Mouse (Mus musculus) intestine, embryonic 16.5 days (tissue): Measurements from ENCODE around the gene Ficd. TPM values are rescaled to one million over a fixed set of nuclear protein-coding genes. Genes with fewer than 3 reads are reported as not detected.
A peak's percentile ranks its signal among the peaks of the same experiment; 100 is the strongest.
"Not testable (repeated sequence)": the region's sequence is repeated elsewhere in the genome, so short reads cannot be mapped to it uniquely, and the experiment has no call there.

Experiments used
- ATAC-seq: fragments of 200-750 bp; cut with Nextera tagmentation; 2 replicates; pipeline ENCODE4 v1.8.0; 2017; ENCODE audit warnings: moderate TSS enrichment, moderate library complexity
- H3K27ac ChIP-seq: fragments of 300-500 bp; sonication (generic); 2 replicates; pipeline ENCODE4 v1.5.1; 2014; ENCODE audit warnings: mild to moderate bottlenecking, low read length
- H3K27me3 ChIP-seq: fragments of 300-500 bp; sonication (generic); replicated peaks from 2 replicates; pipeline ENCODE4 v1.6.1; 2014; ENCODE audit warnings: low read length, control low read depth, mixed read lengths; ENCODE audit not compliant: control insufficient read depth, insufficient read depth
- H3K36me3 ChIP-seq: fragments of 300-500 bp; sonication (generic); 2 replicates; pipeline ENCODE4 v1.6.1; 2014; ENCODE audit warnings: low read length, control low read depth; ENCODE audit not compliant: control insufficient read depth, insufficient read depth
- H3K4me1 ChIP-seq: fragments of 300-500 bp; sonication (generic); 2 replicates; pipeline ENCODE4 v1.6.1; 2014; ENCODE audit warnings: low read length, control low read depth, mixed read lengths; ENCODE audit not compliant: control insufficient read depth, insufficient read depth
- H3K4me2 ChIP-seq: fragments of 300-500 bp; sonication (generic); 2 replicates; pipeline ENCODE4 v1.6.1; 2014; ENCODE audit warnings: low read depth, low read length, control low read depth
- H3K4me3 ChIP-seq: fragments of 300-500 bp; sonication (generic); 2 replicates; pipeline ENCODE4 v1.5.1; 2014; ENCODE audit warnings: mild to moderate bottlenecking, low read length
- H3K9ac ChIP-seq: fragments of 300-500 bp; sonication (generic); 2 replicates; pipeline ENCODE4 v1.6.1; 2014; ENCODE audit warnings: low read depth, low read length
- H3K9me3 ChIP-seq: fragments of 300-500 bp; sonication (generic); 2 replicates; pipeline ENCODE4 v1.6.1; 2016; ENCODE audit warnings: low read length, control low read depth; ENCODE audit not compliant: control insufficient read depth
- WGBS: fragments of 180-500 bp; shearing (Covaris S2); extraction: QIAGEN DNeasy Blood & Tissue Kit; methylation state at CpG from one replicate; pipeline ENCODE4 v1.1.7; 2014; 5-methylcytosine and 5-hydroxymethylcytosine counted together
- polyA plus RNA-seq: library from polyadenylated mRNA; unstranded; fragments of >200 nt; fragmentation: Nextera tagmentation; extraction: Ambion mirVana; gene quantifications from 2 replicates; pipeline ENCODE4 v1.2.1, GENCODE M21; 2015

Ficd gene
- polyA plus RNA-seq, 1 experiment from 2014 or later, result 5.6 TPM

GRCm38 (mm10) chr5:113768806-113769205 is 33.2 kb downstream of the Ficd start:
- H3K4me3 ChIP-seq, result no peak overlapping the region
- 92% methylated on average over 8 of the region's 8 CpGs for WGBS
- H3K27me3 ChIP-seq, result no peaks in the 10 kb centered on the region
- no peak overlapping the region for H3K27ac ChIP-seq
- no peak overlapping the region for H3K9ac ChIP-seq
- H3K9me3 ChIP-seq, result no peaks in the 10 kb centered on the region
- H3K4me2 ChIP-seq, result no peak overlapping the region
- ATAC-seq, result no peak
- H3K4me1 ChIP-seq, result peaks cover 31% of the 10 kb centered on the region
- peaks cover 8% of the 10 kb centered on the region for H3K36me3 ChIP-seq

- under 1% methylated on average over 89 of the region's 97 CpGs for WGBS
- H3K36me3 ChIP-seq, result peaks cover 14% of the 10 kb centered on the region
These were observed 35.9 kb downstream of the Ficd start for GRCm38 (mm10) chr5:113771213-113772162.

GRCm38 (mm10) chr5:113772450-113772895 is 36.9 kb downstream of the Ficd start, which contains the start of the genes Sart3 and Iscu:
Sart3 (minus strand) TSS chr5:113772510.
Iscu (plus strand) TSS chr5:113772748.
- peak within 1 kb of the TSS; percentile 99 for H3K27ac ChIP-seq
- ATAC-seq, result peak; percentile 87
- peak within 1 kb of the TSS; percentile 95 for H3K9ac ChIP-seq
- peaks cover 22% of the 10 kb centered on the region for H3K4me1 ChIP-seq
- H3K36me3 ChIP-seq, result peaks cover 17% of the 10 kb centered on the region
- peak within 1 kb of the TSS; percentile 99 for H3K4me3 ChIP-seq
- WGBS, result under 1% methylated on average over 49 of the region's 49 CpGs
- no peaks in the 10 kb centered on the region for H3K9me3 ChIP-seq
- H3K27me3 ChIP-seq, result no peaks in the 10 kb centered on the region
- H3K4me2 ChIP-seq, result peak within 1 kb of the TSS; percentile 81

More at GRCm38 (mm10) chr5:113771213-113772162, 35.9 kb downstream of the Ficd start:
- Histone ChIP-seq H3K9ac (peak overlapping the region; percentile 95), H3K4me2 (peak overlapping the region; percentile 67), H3K27me3 (no peaks in the 10 kb centered on the region), H3K4me1 (peaks cover 22% of the 10 kb centered on the region), H3K27ac (peak overlapping the region; percentile 99), H3K9me3 (no peaks in the 10 kb centered on the region), H3K4me3 (peak overlapping the region; percentile 99)
- peak; percentile 82 for ATAC-seq

GRCm38 (mm10) chr5:113772905-113773519 is 37.4 kb downstream of the Ficd start:
- Histone ChIP-seq H3K4me1 (peaks cover 22% of the 10 kb centered on the region), H3K9ac (peak overlapping the region; percentile 78), H3K9me3 (no peaks in the 10 kb centered on the region), H3K4me2 (peak overlapping the region; percentile 81), H3K36me3 (peaks cover 17% of the 10 kb centered on the region), H3K27ac (no peak overlapping the region), H3K27me3 (no peaks in the 10 kb centered on the region), H3K4me3 (peak overlapping the region; percentile 99)
- WGBS, result 1% methylated on average over 35 of the region's 38 CpGs
- peak; percentile 43 for ATAC-seq

GRCm38 (mm10) chr5:113773664-113774063 is 38.1 kb downstream of the Ficd start:
- Histone ChIP-seq H3K4me1 (peaks cover 22% of the 10 kb centered on the region), H3K4me2 (peak overlapping the region; percentile 81), H3K36me3 (peaks cover 17% of the 10 kb centered on the region), H3K27ac (no peak overlapping the region), H3K9ac (peak overlapping the region; percentile 78), H3K9me3 (no peaks in the 10 kb centered on the region), H3K27me3 (no peaks in the 10 kb centered on the region), H3K4me3 (peak overlapping the region; percentile 99)
- no peak for ATAC-seq
- 2% methylated on average over 7 of the region's 7 CpGs for WGBS

DNA sequence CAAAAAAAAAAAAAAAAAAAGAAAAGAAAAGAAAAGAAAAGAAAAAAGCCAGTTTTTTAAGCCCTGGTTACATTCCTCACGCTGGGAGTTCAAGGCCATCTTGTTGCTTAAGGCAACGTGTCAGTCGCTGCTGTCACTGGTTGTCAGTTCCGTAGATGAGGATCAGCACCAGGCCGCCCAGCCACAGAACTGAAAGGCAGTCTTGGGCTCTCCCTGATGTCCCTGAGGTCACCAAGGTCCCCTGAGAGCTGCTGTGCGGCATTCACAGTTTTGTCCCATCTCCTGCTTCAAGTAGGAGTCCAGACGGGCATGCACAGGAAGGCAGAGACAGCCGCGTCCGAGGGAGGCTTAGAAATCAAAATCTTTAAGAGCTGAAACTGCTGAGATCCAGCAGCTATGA is 40.0 kb downstream of the Ficd start:
- no peak overlapping the region for H3K27ac ChIP-seq
- H3K36me3 ChIP-seq, result peaks cover 17% of the 10 kb centered on the region
- H3K9me3 ChIP-seq, result no peaks in the 10 kb centered on the region
- no peak overlapping the region for H3K4me2 ChIP-seq
- 92% methylated on average over 10 of the region's 10 CpGs for WGBS
- no peak overlapping the region for H3K4me3 ChIP-seq
- H3K27me3 ChIP-seq, result no peaks in the 10 kb centered on the region
- no peak for ATAC-seq
- no peak overlapping the region for H3K9ac ChIP-seq
- H3K4me1 ChIP-seq, result peaks cover 11% of the 10 kb centered on the region

GRCm38 (mm10) chr5:113776128-113776895 is 40.7 kb downstream of the Ficd start:
- no peak overlapping the region for H3K9ac ChIP-seq
- no peaks in the 10 kb centered on the region for H3K27me3 ChIP-seq
- H3K9me3 ChIP-seq, result no peaks in the 10 kb centered on the region
- H3K4me3 ChIP-seq, result no peak overlapping the region
- no peak overlapping the region for H3K4me2 ChIP-seq
- WGBS, result 88% methylated on average over 15 of the region's 15 CpGs
- H3K4me1 ChIP-seq, result peaks cover 11% of the 10 kb centered on the region
- ATAC-seq, result no peak
- no peak overlapping the region for H3K27ac ChIP-seq
- peaks cover 17% of the 10 kb centered on the region for H3K36me3 ChIP-seq

GRCm38 (mm10) chr5:113776896-113777226 is 41.3 kb downstream of the Ficd start:
- no peak for ATAC-seq
- no peaks in the 10 kb centered on the region for H3K27me3 ChIP-seq

DNA sequence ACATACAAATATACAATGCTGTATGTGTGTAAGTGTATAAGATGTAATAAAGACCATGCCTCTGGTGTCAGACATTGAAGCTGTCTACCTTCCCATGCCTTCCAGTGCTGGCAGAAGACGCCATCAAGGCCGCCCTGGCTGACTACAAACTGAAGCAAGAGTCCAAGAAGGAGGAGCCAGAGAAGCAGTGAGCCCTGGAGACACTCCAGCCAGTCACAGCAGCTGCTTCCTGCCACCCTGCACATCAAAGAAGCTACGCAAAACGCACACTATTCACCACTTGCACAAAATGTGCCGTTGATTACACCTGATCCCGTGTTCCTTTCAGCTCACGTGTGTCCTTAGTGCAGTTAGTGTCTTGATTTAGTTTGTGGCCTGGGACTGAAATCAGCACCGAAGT is 42.1 kb downstream of the Ficd start:
- H3K27ac ChIP-seq, ATAC-seq, H3K27me3 ChIP-seq, H3K9me3 ChIP-seq, H3K4me3 ChIP-seq, H3K9ac ChIP-seq, H3K4me2 ChIP-seq: not testable (repeated sequence)
- H3K4me1 ChIP-seq, result peaks cover 11% of the 10 kb centered on the region
- 86% methylated on average over 8 of the region's 8 CpGs for WGBS
- peaks cover 17% of the 10 kb centered on the region for H3K36me3 ChIP-seq

More at GRCm38 (mm10) chr5:113776896-113777226, 41.3 kb downstream of the Ficd start:
- Histone ChIP-seq H3K4me1 (peaks cover 11% of the 10 kb centered on the region), H3K4me3 (no peak overlapping the region), H3K27ac (no peak overlapping the region), H3K9ac (no peak overlapping the region), H3K4me2 (no peak overlapping the region), H3K36me3 (peaks cover 17% of the 10 kb centered on the region), H3K9me3 (no peaks in the 10 kb centered on the region)
- 88% methylated on average over 8 of the region's 8 CpGs for WGBS
